8 mouse cellular contexts compared by ENCODE assay signal in the genomic region with DNA sequence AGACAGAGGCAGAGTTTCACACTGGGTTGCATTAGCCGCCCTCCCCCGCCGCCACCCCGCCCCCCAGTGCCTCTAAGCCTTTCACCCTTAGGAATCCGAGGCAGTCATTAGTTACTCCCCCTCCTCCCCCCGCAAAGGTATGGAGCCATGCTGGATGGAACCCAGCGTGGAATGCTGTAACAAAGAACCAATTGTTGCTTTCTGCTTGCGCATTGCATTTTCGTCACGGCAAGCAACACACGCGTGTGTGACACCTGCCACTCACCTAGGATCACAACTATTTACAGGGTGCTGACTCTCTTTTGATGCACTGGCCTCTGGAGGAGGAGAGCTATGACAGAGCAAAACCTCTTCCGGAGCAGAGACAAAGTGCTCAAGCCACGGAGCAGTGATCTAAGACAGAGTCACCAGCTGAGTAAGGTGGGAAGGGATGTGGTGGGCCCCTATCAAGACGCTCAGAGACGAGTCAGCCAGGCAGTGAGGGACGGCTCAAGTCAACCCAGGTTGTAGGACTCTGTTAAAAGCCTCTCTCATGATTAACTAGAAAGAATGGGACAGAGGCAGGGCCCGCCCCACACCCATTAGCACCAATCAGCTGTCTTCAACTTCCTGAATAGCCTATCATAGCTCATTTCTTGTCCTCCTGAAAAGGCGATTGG. TPM values are rescaled to one million over a fixed set of nuclear protein-coding genes. Genes with fewer than 3 reads are reported as not detected.
DNase-seq lines count a peak whose midpoint lies in the region; ATAC-seq and TF ChIP-seq lines count a peak whose summit lies in the region.

No protein-coding gene starts in this region.

- peak; percentile 89 for ATAC-seq in intestine, postnatal 0 days
- ATAC-seq in limb, embryonic 13.5 days (ENCODE audit: low FRiP score, low read depth): peak; percentile 96
- peak; percentile 97 for ATAC-seq in midbrain, embryonic 13.5 days

- no peaks in the 10 kb centered on the region for H3K36me3 ChIP-seq in intestine, postnatal 0 days (ENCODE audit: control insufficient read depth, insufficient read depth)
- no peaks in the 10 kb centered on the region for H3K36me3 ChIP-seq in limb, embryonic 13.5 days
- H3K36me3 ChIP-seq in midbrain, embryonic 13.5 days: no peaks in the 10 kb centered on the region
- H3K36me3 ChIP-seq in small intestine, adult 2 months (ENCODE audit: control insufficient read depth, insufficient read depth, low read length): no peaks in the 10 kb centered on the region

- no peaks in the 10 kb centered on the region for H3K27me3 ChIP-seq in intestine, postnatal 0 days (replicated peaks; ENCODE audit: control insufficient read depth, insufficient read depth, low read length)
- 0 out of 2 replicates have a peak, but pooled peaks cover 9% of the 10 kb centered on the region for H3K27me3 ChIP-seq in limb, embryonic 13.5 days
- 0 out of 2 replicates have a peak, but pooled peaks cover 10% of the 10 kb centered on the region for H3K27me3 ChIP-seq in midbrain, embryonic 13.5 days
- no peaks in the 10 kb centered on the region for H3K27me3 ChIP-seq in small intestine, adult 2 months (ENCODE audit: control insufficient read depth, insufficient read depth, low read length)

- 2% methylated on average over 19 of the region's 19 CpGs for WGBS in intestine, postnatal 0 days
- WGBS in limb, embryonic 13.5 days: 1% methylated on average over 19 of the region's 19 CpGs
- under 1% methylated on average over 19 of the region's 19 CpGs for WGBS in midbrain, embryonic 13.5 days
- WGBS in small intestine, adult 2 months: 1% methylated on average over 19 of the region's 19 CpGs

- peak overlapping the region; percentile 41 for H3K9ac ChIP-seq in intestine, postnatal 0 days (ENCODE audit: low read depth, low read length)
- H3K9ac ChIP-seq in limb, embryonic 13.5 days: peak overlapping the region; percentile 60
- peak overlapping the region; percentile 66 for H3K9ac ChIP-seq in midbrain, embryonic 13.5 days (replicated peaks)

- TF ChIP-seq POLR2A in small intestine, adult 2 months (IDR thresholded peaks at IDR 0.05; ENCODE audit: low read depth, low read length): no peak

- H3K4me1 ChIP-seq in intestine, postnatal 0 days (replicated peaks; ENCODE audit: control insufficient read depth, insufficient read depth, low read length): peaks cover 9% of the 10 kb centered on the region; the same call in 1 of the 2 replicates
- peaks cover 33% of the 10 kb centered on the region for H3K4me1 ChIP-seq in limb, embryonic 13.5 days
- peaks cover 11% of the 10 kb centered on the region for H3K4me1 ChIP-seq in midbrain, embryonic 13.5 days (replicated peaks)
- peaks cover 19% of the 10 kb centered on the region for H3K4me1 ChIP-seq in small intestine, adult 2 months (ENCODE audit: control insufficient read depth, insufficient read depth, insufficient read length, low read length)

- peak; percentile 59 to 63 for DNase-seq in urinary bladder, adult 18-20 months (ENCODE audit: low spot score in 2 of 2)
- no peak for DNase-seq in urinary bladder, postnatal 10 days (ENCODE audit: low spot score)
- peak; percentile 66 for DNase-seq in embryo, embryonic 11.5 days (ENCODE audit: low read depth, low spot score)
- peak; percentile 83 for DNase-seq in heart, adult 18-20 months

- TF ChIP-seq CTCF in intestine, postnatal 0 days (IDR thresholded peaks at IDR 0.05; ENCODE audit: low read depth): no peak
- TF ChIP-seq CTCF in small intestine, adult 2 months (IDR thresholded peaks at IDR 0.05; ENCODE audit: extremely low read depth, insufficient read length, insufficient replicate concordance, low read depth, low read length): no peak

- H3K9me3 ChIP-seq in intestine, postnatal 0 days (ENCODE audit: control insufficient read depth): no peaks in the 10 kb centered on the region
- H3K9me3 ChIP-seq in limb, embryonic 13.5 days: no peaks in the 10 kb centered on the region
- H3K9me3 ChIP-seq in midbrain, embryonic 13.5 days: no peaks in the 10 kb centered on the region

- peak overlapping the region; percentile 31 for H3K4me3 ChIP-seq in intestine, postnatal 0 days (ENCODE audit: low read depth, low read length)
- peak overlapping the region; percentile 48 for H3K4me3 ChIP-seq in limb, embryonic 13.5 days
- peak overlapping the region; percentile 48 for H3K4me3 ChIP-seq in midbrain, embryonic 13.5 days (replicated peaks)
- H3K4me3 ChIP-seq in small intestine, adult 2 months (ENCODE audit: low read depth, low read length): peak overlapping the region; percentile 58

- peak overlapping the region; percentile 77 for H3K27ac ChIP-seq in intestine, postnatal 0 days (ENCODE audit: low read depth, low read length)
- peak overlapping the region; percentile 91 for H3K27ac ChIP-seq in limb, embryonic 13.5 days
- peak overlapping the region; percentile 53; the same call in 1 of the 2 replicates for H3K27ac ChIP-seq in midbrain, embryonic 13.5 days
- peak overlapping the region; percentile 34 for H3K27ac ChIP-seq in small intestine, adult 2 months (ENCODE audit: insufficient read depth, low read depth, low read length)

- H3K4me2 ChIP-seq in intestine, postnatal 0 days (replicated peaks; ENCODE audit: low read depth): peak overlapping the region; percentile 75
- peak overlapping the region; percentile 89 for H3K4me2 ChIP-seq in limb, embryonic 13.5 days (replicated peaks)
- H3K4me2 ChIP-seq in midbrain, embryonic 13.5 days (replicated peaks): peak overlapping the region; percentile 92

RNA-seq across cellular contexts. Expression of a gene that starts 30.7 kb away (rescaled TPM):
- 10 to 100 TPM; 33.5 to 34.6 TPM for total RNA-seq in heart, adult 18-20 months (2021)
- polyA plus RNA-seq in intestine, postnatal 0 days (2015; fragmentation: Nextera tagmentation; extraction: Ambion mirVana): 36.2 and 36.3 TPM in 2 replicates
- 41.0 and 44.8 TPM in 2 replicates for polyA plus RNA-seq in limb, embryonic 13.5 days (2015; fragmentation: Nextera tagmentation; extraction: Ambion mirVana)
- polyA plus RNA-seq in midbrain, embryonic 13.5 days (2015; fragmentation: Nextera tagmentation; extraction: Ambion mirVana): 42.6 and 46.8 TPM in 2 replicates
- polyA plus RNA-seq in small intestine, adult 2 months (2012; rRNA removed): 0.39 and 1.6 TPM in 2 replicates

RNA-seq across cellular contexts. Expression of a gene that starts 49.5 kb away (rescaled TPM):
- not detected for total RNA-seq in heart, adult 18-20 months (2021)
- not detected in 2 replicates for polyA plus RNA-seq in intestine, postnatal 0 days (2015; fragmentation: Nextera tagmentation; extraction: Ambion mirVana)
- not detected in 2 replicates for polyA plus RNA-seq in limb, embryonic 13.5 days (2015; fragmentation: Nextera tagmentation; extraction: Ambion mirVana)
- polyA plus RNA-seq in midbrain, embryonic 13.5 days (2015; fragmentation: Nextera tagmentation; extraction: Ambion mirVana): not detected in 2 replicates
- polyA plus RNA-seq in small intestine, adult 2 months (2012; rRNA removed): not detected in 2 replicates

Comparison
In these comparisons a context has a peak if more than half of its experiments do, and no peak if none do; other contexts are left out.
1. H3K27ac ChIP-seq: peak in every context shown above with its lines; median percentile 91 in limb, embryonic 13.5 days; 77 in intestine, postnatal 0 days; 53 in midbrain, embryonic 13.5 days; 34 in small intestine, adult 2 months.
2. RNA of a gene that starts 30.7 kb away (polyA plus RNA-seq): 42.6 to 46.8 TPM in midbrain, embryonic 13.5 days, 41.0 to 44.8 TPM in limb, embryonic 13.5 days and 36.2 to 36.3 TPM in intestine, postnatal 0 days; 0.39 to 1.6 TPM in small intestine, adult 2 months; every median in the first group is over 10 times any median in the second.
3. Peak in every context shown above with its lines, with median percentiles within 50 percentile points of each other: ATAC-seq, H3K4me2 ChIP-seq, H3K4me3 ChIP-seq and H3K9ac ChIP-seq.